In the genomic region with DNA sequence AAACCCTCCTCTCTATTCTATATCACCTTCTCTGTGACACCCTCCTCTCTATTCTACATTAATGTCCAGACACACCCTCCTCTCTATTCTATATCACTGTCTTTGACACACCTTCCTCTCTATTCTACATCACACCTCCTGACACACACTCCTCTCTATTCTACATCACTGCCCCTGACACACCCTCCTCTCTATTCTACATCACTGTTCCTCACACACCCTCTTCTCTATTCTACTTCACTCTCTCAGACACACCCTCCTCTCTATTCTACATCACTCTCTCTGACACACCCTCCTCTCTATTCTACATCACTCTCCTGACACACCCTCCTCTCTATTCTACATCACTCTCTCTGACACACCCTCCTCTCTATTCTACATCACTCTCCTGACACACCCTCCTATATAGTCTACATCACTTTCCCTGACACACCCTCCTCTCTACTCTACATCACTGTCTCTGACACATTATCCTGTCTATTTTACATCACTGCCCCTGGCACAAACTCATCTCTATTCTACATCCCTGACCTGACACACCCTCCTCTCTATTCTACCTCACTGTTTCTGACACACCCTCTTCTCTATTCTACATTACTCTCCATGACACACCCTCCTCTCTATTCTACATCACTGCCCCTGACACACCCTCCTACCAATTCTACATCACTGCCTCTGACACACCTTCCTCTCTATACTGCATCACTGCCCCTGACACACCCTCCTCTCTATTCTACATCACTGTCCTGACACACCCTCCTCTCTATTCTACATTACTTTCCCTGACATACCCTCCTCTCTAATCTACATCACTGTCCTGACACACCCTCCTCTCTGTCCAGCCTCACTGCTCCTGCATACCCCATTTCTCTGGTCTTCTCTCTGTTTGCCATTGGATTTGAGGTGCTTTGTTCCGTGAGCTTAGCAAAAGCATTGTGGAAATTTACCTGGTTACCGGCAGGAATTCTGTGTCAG, we compare ENCODE assay signal across 19 mouse cellular contexts.
DNase-seq lines count a peak whose midpoint lies in the region; TF ChIP-seq lines count a peak whose summit lies in the region.
"Had no signal": no experiment of that assay in that cellular context is flagged by ENCODE, and none has a peak within 500 bp of the region (broad histone marks: within the 10 kb centered on the region; RNA-seq: fewer than 3 reads in every experiment).

No protein-coding gene starts in this region.

- WGBS in heart, embryonic 10.5 days, result 42% methylated on average over 2 of the region's 2 CpGs

- in situ Hi-C loops in ES-E14 (cut with MboI; ENCODE audit: low sequenced_read_pairs in 2 of 2, unreplicated experiment in 2 of 2), result no loop called here

- H3K27me3 ChIP-seq in heart, embryonic 10.5 days (ENCODE audit: insufficient read depth, poor library complexity, severe bottlenecking), result no peaks in the 10 kb centered on the region
- H3K27me3 ChIP-seq: embryonic facial prominence, embryonic 13.5 days; embryonic facial prominence, embryonic 15.5 days; forebrain, embryonic 12.5 days had no signal

- peak; percentile 87 for DNase-seq in ES-CJ7 (ENCODE audit: low read depth, low spot score)
- peak; percentile 46 for DNase-seq in ES-E14 (ENCODE audit: low read depth, low spot score)
- peak; percentile 83 for DNase-seq in ZHBTc4 (ENCODE audit: low read depth, low spot score)
- DNase-seq in heart, embryonic 10.5 days (ENCODE audit: low spot score), result no peak
- no peak for DNase-seq in embryo, embryonic 10 days (ENCODE audit: low spot score)
- DNase-seq: adrenal gland, adult 2 months; adrenal gland, postnatal 14 days; adrenal gland, postnatal 36 days; cerebellum, adult 11-12 months; cerebellum, adult 2 months; cerebellum, adult 9-10 months; cerebellum, postnatal 10 days; cerebellum, postnatal 25 days; embryo, embryonic 11 days had no signal

- H3K9ac ChIP-seq in ES-E14 (ENCODE audit: insufficient read depth, low read depth, low read length, poor library complexity, severe bottlenecking), result no peak overlapping the region
- H3K9ac ChIP-seq: embryonic facial prominence, embryonic 13.5 days; embryonic facial prominence, embryonic 15.5 days; forebrain, embryonic 12.5 days had no signal

- no peaks in the 10 kb centered on the region for H3K36me3 ChIP-seq in ES-E14 (ENCODE audit: control insufficient read depth, insufficient read depth, low read length, poor library complexity, severe bottlenecking)
- H3K36me3 ChIP-seq in heart, embryonic 10.5 days, result no peaks in the 10 kb centered on the region
- H3K36me3 ChIP-seq: embryonic facial prominence, embryonic 13.5 days; embryonic facial prominence, embryonic 15.5 days; forebrain, embryonic 10.5 days; forebrain, embryonic 12.5 days had no signal

- H3K9me3 ChIP-seq in ES-E14 (ENCODE audit: control insufficient read depth, insufficient read depth, low read depth, low read length), result no peaks in the 10 kb centered on the region
- H3K9me3 ChIP-seq in heart, embryonic 10.5 days, result no peaks in the 10 kb centered on the region
- H3K9me3 ChIP-seq: embryonic facial prominence, embryonic 13.5 days; embryonic facial prominence, embryonic 15.5 days; forebrain, embryonic 10.5 days; forebrain, embryonic 12.5 days had no signal

- no peak overlapping the region; the same call in 1 of the 2 replicates for H3K27ac ChIP-seq in ES-E14 (ENCODE audit: insufficient read depth, low read depth, low read length, poor library complexity, severe bottlenecking)
- no peak overlapping the region for H3K27ac ChIP-seq in heart, embryonic 10.5 days
- H3K27ac ChIP-seq: embryonic facial prominence, embryonic 13.5 days; embryonic facial prominence, embryonic 15.5 days; forebrain, embryonic 10.5 days; forebrain, embryonic 12.5 days had no signal

- no peak overlapping the region for H3K4me3 ChIP-seq in ES-E14 (ENCODE audit: insufficient read depth in 1 of 2, low read depth in 1 of 2, low read length in 2 of 2, poor library complexity in 1 of 2, severe bottlenecking in 1 of 2)
- no peak overlapping the region for H3K4me3 ChIP-seq in heart, embryonic 10.5 days
- H3K4me3 ChIP-seq: embryonic facial prominence, embryonic 13.5 days; embryonic facial prominence, embryonic 15.5 days; erythroblast, embryonic 14.5 days; forebrain, embryonic 10.5 days; forebrain, embryonic 12.5 days had no signal

- H3K4me1 ChIP-seq in ES-E14 (ENCODE audit: control insufficient read depth in 2 of 2, insufficient read depth in 2 of 2, low read length in 2 of 2, poor library complexity in 1 of 2), result peaks cover 0 to 4% of the 10 kb centered on the region in 2 experiments; a peak in 2 of 4 replicates
- peaks cover 2% of the 10 kb centered on the region for H3K4me1 ChIP-seq in heart, embryonic 10.5 days
- H3K4me1 ChIP-seq: embryonic facial prominence, embryonic 13.5 days; embryonic facial prominence, embryonic 15.5 days; forebrain, embryonic 10.5 days; forebrain, embryonic 12.5 days had no signal

TF ChIP-seq in ES-E14, 5 proteins besides CTCF, POLR2A, EP300 and RAD21:
- TF ChIP-seq MAFK (IDR thresholded peaks at IDR 0.05; ENCODE audit: insufficient read depth, low read depth, low read length), result no peak
- no peak for TF ChIP-seq ZNF384 (IDR thresholded peaks at IDR 0.05; ENCODE audit: low read depth, low read length)
- no peak for TF ChIP-seq HCFC1 (IDR thresholded peaks at IDR 0.05; ENCODE audit: borderline replicate concordance, insufficient read depth, low read length)
- TF ChIP-seq CHD2 (IDR thresholded peaks at IDR 0.05; ENCODE audit: low read depth, low read length), result no peak
- TF ChIP-seq ZC3H11A (IDR thresholded peaks at IDR 0.05; ENCODE audit: borderline replicate concordance, low read depth, low read length), result no peak

Comparison
In these comparisons a context has a peak if more than half of its experiments do, and no peak if none do; other contexts are left out.
1. DNase-seq: peak in ES-CJ7 (single experiment), ES-E14 (single experiment) and ZHBTc4 (single experiment); none in heart, embryonic 10.5 days (single experiment) and embryo, embryonic 10 days (single experiment).